Mouse (Mus musculus): ENCODE data around the gene Ssb. TPM values are rescaled to one million over a fixed set of nuclear protein-coding genes. Genes with fewer than 3 reads are reported as not detected.

Ssb gene
- 229 and 233 TPM in 2 replicates for polyA plus RNA-seq (2014; fragmentation: Nextera tagmentation; extraction: Ambion mirVana)

GRCm38 (mm10) chr2:69861485-69862091 is at the start of gene Ssb:
Ssb (plus strand) TSS chr2:69861562.
- Histone ChIP-seq H3K36me3 (ENCODE audit: control insufficient read depth, insufficient read depth, low read length) (peaks cover 6% of the 10 kb centered on the region), H3K4me2 (peak within 1 kb of the TSS; percentile 75), H3K4me1 (ENCODE audit: control insufficient read depth, insufficient read depth, low read length) (peaks cover 2% of the 10 kb centered on the region; the same call in 1 of the 2 replicates), H3K27me3 (ENCODE audit: control insufficient read depth, insufficient read depth, low read length) (no peaks in the 10 kb centered on the region), H3K27ac (ENCODE audit: low read depth, low read length) (peak within 1 kb of the TSS; percentile 90), H3K9ac (ENCODE audit: low read depth, low read length) (peak within 1 kb of the TSS; percentile 99), H3K4me3 (ENCODE audit: low read depth, low read length) (peak within 1 kb of the TSS; percentile 99), H3K9me3 (replicated peaks; ENCODE audit: control insufficient read depth, low read length) (no peaks in the 10 kb centered on the region)
- WGBS (ENCODE audit: insufficient replicate concordance), result under 1% methylated on average over 64 of the region's 66 CpGs
- ATAC-seq (replicated peaks; ENCODE audit: insufficient number of reproducible peaks, low FRiP score, low TSS enrichment), result peak; percentile 93

GRCm38 (mm10) chr2:69816575-69816974 is 44.8 kb upstream of the Ssb start:
- WGBS (ENCODE audit: insufficient replicate concordance), result 22% methylated on average over 5 of the region's 5 CpGs
- H3K9ac ChIP-seq (ENCODE audit: low read depth, low read length), result no peak overlapping the region
- no peak for ATAC-seq (replicated peaks; ENCODE audit: insufficient number of reproducible peaks, low FRiP score, low TSS enrichment)

GRCm38 (mm10) chr2:69818350-69819085 is 42.8 kb upstream of the Ssb start:
- H3K4me1 ChIP-seq (ENCODE audit: control insufficient read depth, insufficient read depth, low read length), result peaks cover 5% of the 10 kb centered on the region; the same call in 1 of the 2 replicates
- H3K4me2 ChIP-seq, result no peak overlapping the region
- no peak overlapping the region for H3K27ac ChIP-seq (ENCODE audit: low read depth, low read length)
- ATAC-seq (replicated peaks; ENCODE audit: insufficient number of reproducible peaks, low FRiP score, low TSS enrichment), result no peak
- H3K27me3 ChIP-seq (ENCODE audit: control insufficient read depth, insufficient read depth, low read length), result no peaks in the 10 kb centered on the region
- no peaks in the 10 kb centered on the region for H3K9me3 ChIP-seq (replicated peaks; ENCODE audit: control insufficient read depth, low read length)
- H3K9ac ChIP-seq (ENCODE audit: low read depth, low read length), result no peak overlapping the region
- 71% methylated on average over 9 of the region's 9 CpGs for WGBS (ENCODE audit: insufficient replicate concordance)
- H3K4me3 ChIP-seq (ENCODE audit: low read depth, low read length), result no peak overlapping the region
- no peaks in the 10 kb centered on the region for H3K36me3 ChIP-seq (ENCODE audit: control insufficient read depth, insufficient read depth, low read length)

More at GRCm38 (mm10) chr2:69816575-69816974, 44.8 kb upstream of the Ssb start:
- Histone ChIP-seq H3K4me2 (no peak overlapping the region), H3K9me3 (replicated peaks; ENCODE audit: control insufficient read depth, low read length) (no peaks in the 10 kb centered on the region), H3K36me3 (ENCODE audit: control insufficient read depth, insufficient read depth, low read length) (no peaks in the 10 kb centered on the region), H3K4me3 (ENCODE audit: low read depth, low read length) (no peak overlapping the region), H3K27me3 (ENCODE audit: control insufficient read depth, insufficient read depth, low read length) (no peaks in the 10 kb centered on the region), H3K4me1 (ENCODE audit: control insufficient read depth, insufficient read depth, low read length) (peaks cover 5% of the 10 kb centered on the region; the same call in 1 of the 2 replicates), H3K27ac (ENCODE audit: low read depth, low read length) (no peak overlapping the region)

- Histone ChIP-seq H3K27me3 (ENCODE audit: control insufficient read depth, insufficient read depth, low read length) (no peaks in the 10 kb centered on the region), H3K9ac (ENCODE audit: low read depth, low read length) (no peak overlapping the region), H3K4me2 (no peak overlapping the region), H3K36me3 (ENCODE audit: control insufficient read depth, insufficient read depth, low read length) (no peaks in the 10 kb centered on the region), H3K4me1 (ENCODE audit: control insufficient read depth, insufficient read depth, low read length) (peaks cover 12% of the 10 kb centered on the region; the same call in 1 of the 2 replicates), H3K9me3 (replicated peaks; ENCODE audit: control insufficient read depth, low read length) (no peaks in the 10 kb centered on the region), H3K4me3 (ENCODE audit: low read depth, low read length) (no peak overlapping the region), H3K27ac (ENCODE audit: low read depth, low read length) (no peak overlapping the region)
- ATAC-seq (replicated peaks; ENCODE audit: insufficient number of reproducible peaks, low FRiP score, low TSS enrichment), result no peak
- WGBS (ENCODE audit: insufficient replicate concordance), result 62% methylated on average over 1 of the region's 1 CpGs
Measured at GRCm38 (mm10) chr2:69820201-69820600, 41.2 kb upstream of the Ssb start.

DNA sequence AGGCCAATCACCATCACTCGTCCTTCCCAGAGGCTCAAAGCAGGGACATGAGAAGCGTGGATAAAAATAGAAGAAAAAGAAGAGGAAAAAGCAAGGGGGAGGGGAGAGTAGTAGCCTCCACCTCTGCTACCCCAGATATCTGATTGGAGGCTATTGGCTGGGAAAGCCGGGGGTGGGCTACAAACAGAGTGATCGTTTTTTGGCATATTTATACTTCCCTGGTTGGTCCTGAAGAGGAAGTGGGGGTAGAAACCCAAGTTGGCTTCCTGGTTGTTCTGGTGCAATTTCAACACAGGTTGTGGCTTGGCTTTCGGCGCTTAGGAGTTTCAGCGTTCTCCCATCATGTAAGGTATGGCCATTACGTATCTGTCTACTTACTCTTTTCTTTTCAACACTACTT is 39.7 kb upstream of the Ssb start, which contains the start of gene Klhl23:
Gene Klhl23, plus strand, starts transcription at position 234 of the 400 bp plus-strand sequence.
- Histone ChIP-seq H3K27ac (ENCODE audit: low read depth, low read length) (peak within 1 kb of the TSS; percentile 96), H3K9ac (ENCODE audit: low read depth, low read length) (peak within 1 kb of the TSS; percentile 85), H3K27me3 (ENCODE audit: control insufficient read depth, insufficient read depth, low read length) (no peaks in the 10 kb centered on the region), H3K36me3 (ENCODE audit: control insufficient read depth, insufficient read depth, low read length) (no peaks in the 10 kb centered on the region; the same call in none of the 2 replicates), H3K4me3 (ENCODE audit: low read depth, low read length) (peak within 1 kb of the TSS; percentile 83), H3K9me3 (replicated peaks; ENCODE audit: control insufficient read depth, low read length) (no peaks in the 10 kb centered on the region), H3K4me2 (peak within 1 kb of the TSS; percentile 76), H3K4me1 (ENCODE audit: control insufficient read depth, insufficient read depth, low read length) (peaks cover 12% of the 10 kb centered on the region)
- peak; percentile 39; the same call in 1 of the 2 replicates for ATAC-seq (replicated peaks; ENCODE audit: insufficient number of reproducible peaks, low FRiP score, low TSS enrichment)
- 4% methylated on average over 8 of the region's 8 CpGs for WGBS (ENCODE audit: insufficient replicate concordance)

DNA sequence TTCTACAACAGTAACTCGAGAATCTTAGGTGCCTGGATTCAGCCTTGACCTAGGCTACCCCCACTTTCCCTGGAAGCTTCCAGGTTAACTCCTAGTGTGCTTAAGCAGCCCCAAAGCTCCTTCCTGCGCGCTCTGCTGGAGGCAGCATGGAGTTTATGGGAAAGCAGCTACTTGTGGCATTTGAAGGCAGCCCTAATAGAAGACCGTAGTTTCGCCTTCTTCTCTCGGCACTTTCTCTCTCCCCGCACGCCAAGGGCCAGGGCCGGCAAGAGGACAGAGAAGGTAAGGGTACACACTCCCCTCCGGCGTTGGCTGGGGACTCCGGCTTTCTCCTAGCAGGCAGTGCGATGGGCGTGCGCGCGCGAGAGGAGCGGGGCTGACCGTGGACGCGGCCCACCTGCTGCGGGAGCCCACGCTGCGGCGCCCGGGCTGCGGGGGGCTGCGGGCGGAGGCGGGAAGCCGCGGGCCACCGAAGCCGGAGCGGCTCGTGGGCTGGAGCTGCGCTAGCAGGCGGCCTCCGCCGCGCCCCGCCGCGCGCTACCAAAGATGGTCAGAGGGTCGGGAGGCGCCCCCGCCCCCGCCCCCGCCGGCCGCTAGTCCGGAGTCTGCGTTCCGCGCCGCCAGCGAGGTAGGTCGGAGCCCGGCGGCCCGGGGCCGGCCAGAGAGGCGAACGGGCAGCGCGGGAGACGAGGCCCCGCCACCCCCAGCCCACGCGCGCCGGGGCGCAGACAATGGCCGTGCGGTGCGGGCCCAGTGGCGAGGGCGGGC is 38.8 kb upstream of the Ssb start:
- no peaks in the 10 kb centered on the region for H3K9me3 ChIP-seq (replicated peaks; ENCODE audit: control insufficient read depth, low read length)
- H3K9ac ChIP-seq (ENCODE audit: low read depth, low read length), result peak overlapping the region; percentile 85
- no peaks in the 10 kb centered on the region; the same call in none of the 2 replicates for H3K36me3 ChIP-seq (ENCODE audit: control insufficient read depth, insufficient read depth, low read length)
- peak overlapping the region; percentile 76 for H3K4me2 ChIP-seq
- peak; percentile 81 for ATAC-seq (replicated peaks; ENCODE audit: insufficient number of reproducible peaks, low FRiP score, low TSS enrichment)
- peaks cover 12% of the 10 kb centered on the region for H3K4me1 ChIP-seq (ENCODE audit: control insufficient read depth, insufficient read depth, low read length)
- under 1% methylated on average over 67 of the region's 80 CpGs for WGBS (ENCODE audit: insufficient replicate concordance)
- H3K27ac ChIP-seq (ENCODE audit: low read depth, low read length), result peak overlapping the region; percentile 96
- no peaks in the 10 kb centered on the region for H3K27me3 ChIP-seq (ENCODE audit: control insufficient read depth, insufficient read depth, low read length)
- H3K4me3 ChIP-seq (ENCODE audit: low read depth, low read length), result peak overlapping the region; percentile 83

GRCm38 (mm10) chr2:69823129-69823677 is 38.2 kb upstream of the Ssb start:
- WGBS (ENCODE audit: insufficient replicate concordance), result 3% methylated on average over 42 of the region's 45 CpGs
- H3K9ac ChIP-seq (ENCODE audit: low read depth, low read length), result peak overlapping the region; percentile 85
- peak overlapping the region; percentile 96 for H3K27ac ChIP-seq (ENCODE audit: low read depth, low read length)
- no peaks in the 10 kb centered on the region for H3K9me3 ChIP-seq (replicated peaks; ENCODE audit: control insufficient read depth, low read length)
- H3K4me1 ChIP-seq (ENCODE audit: control insufficient read depth, insufficient read depth, low read length), result peaks cover 12% of the 10 kb centered on the region
- peak; percentile 69 for ATAC-seq (replicated peaks; ENCODE audit: insufficient number of reproducible peaks, low FRiP score, low TSS enrichment)
- H3K4me2 ChIP-seq, result peak overlapping the region; percentile 76
- no peaks in the 10 kb centered on the region; the same call in none of the 2 replicates for H3K36me3 ChIP-seq (ENCODE audit: control insufficient read depth, insufficient read depth, low read length)
- H3K27me3 ChIP-seq (ENCODE audit: control insufficient read depth, insufficient read depth, low read length), result no peaks in the 10 kb centered on the region
- H3K4me3 ChIP-seq (ENCODE audit: low read depth, low read length), result peak overlapping the region; percentile 83

DNA sequence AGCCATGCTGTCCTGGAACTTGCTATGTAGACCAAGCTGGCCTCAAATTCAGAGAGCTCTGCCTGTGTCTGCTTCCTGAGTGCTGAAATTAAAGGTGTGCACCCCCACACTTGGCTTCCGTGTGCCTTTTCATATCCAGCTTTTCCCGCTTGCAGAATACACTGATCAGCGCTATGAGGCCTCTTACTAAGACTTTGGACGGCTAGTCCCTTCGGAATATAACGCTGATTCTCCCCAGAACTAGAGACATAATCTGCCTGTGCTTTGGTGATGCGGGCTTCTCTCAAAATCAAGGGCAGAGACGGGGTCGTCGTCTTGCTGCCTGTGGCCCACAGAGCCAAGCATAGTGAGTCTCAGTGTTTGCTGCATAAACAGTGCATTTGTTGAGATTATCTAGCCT is 35.5 kb upstream of the Ssb start:
- H3K27ac ChIP-seq (ENCODE audit: low read depth, low read length), result 0 out of 2 replicates have a peak overlapping the region, but pooled peaks have one; percentile 10
- H3K9me3 ChIP-seq (replicated peaks; ENCODE audit: control insufficient read depth, low read length), result no peaks in the 10 kb centered on the region
- H3K27me3 ChIP-seq (ENCODE audit: control insufficient read depth, insufficient read depth, low read length), result no peaks in the 10 kb centered on the region
- ATAC-seq (replicated peaks; ENCODE audit: insufficient number of reproducible peaks, low FRiP score, low TSS enrichment), result no peak
- H3K36me3 ChIP-seq (ENCODE audit: control insufficient read depth, insufficient read depth, low read length), result peaks cover 14% of the 10 kb centered on the region
- no peak overlapping the region for H3K4me2 ChIP-seq
- H3K4me3 ChIP-seq (ENCODE audit: low read depth, low read length), result no peak overlapping the region
- peaks cover 12% of the 10 kb centered on the region for H3K4me1 ChIP-seq (ENCODE audit: control insufficient read depth, insufficient read depth, low read length)
- H3K9ac ChIP-seq (ENCODE audit: low read depth, low read length), result no peak overlapping the region
- 80% methylated on average over 10 of the region's 10 CpGs for WGBS (ENCODE audit: insufficient replicate concordance)
